Mouse (Mus musculus): ENCODE data around the gene Arhgef28.
A peak's percentile ranks its signal among the peaks of the same experiment; 100 is the strongest.
"Not testable (repeated sequence)": the region's sequence is repeated elsewhere in the genome, so short reads cannot be mapped to it uniquely, and the experiment has no call there.

Gene Arhgef28

GRCm38 (mm10) chr13:98073190-98073589 lies 133.0 kb downstream of the Arhgef28 start:
- DNase-seq (ENCODE audit: low read depth, low spot score), result no peak

- DNase-seq (ENCODE audit: low read depth, low spot score), result no peak
These were observed 135.8 kb downstream of the Arhgef28 start for GRCm38 (mm10) chr13:98070458-98070857.

- DNase-seq (ENCODE audit: low read depth, low spot score), result no peak
These were observed 136.6 kb downstream of the Arhgef28 start for GRCm38 (mm10) chr13:98069646-98070045.

DNA sequence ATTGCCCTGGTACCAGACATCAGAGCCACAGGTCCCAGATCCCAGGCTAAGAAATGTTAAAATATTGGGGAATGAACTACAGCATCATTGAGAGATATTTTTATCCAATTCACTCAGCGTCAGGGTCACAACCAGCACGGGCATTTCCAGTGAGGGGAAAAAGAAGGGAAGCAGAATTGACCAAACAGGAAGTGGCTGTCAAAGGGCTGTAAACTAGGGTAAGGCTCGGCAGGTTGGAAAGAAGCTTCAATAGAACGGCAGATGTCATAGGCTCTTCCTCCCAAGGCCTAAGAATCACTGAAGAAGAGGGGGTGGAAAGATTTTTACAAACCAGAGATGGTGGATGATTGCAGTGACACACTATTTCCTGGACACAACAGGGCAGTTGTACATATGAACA lies 143.4 kb downstream of the Arhgef28 start:
- DNase-seq (ENCODE audit: low read depth, low spot score), result no peak

GRCm38 (mm10) chr13:98060121-98060520 lies 146.1 kb downstream of the Arhgef28 start:
- DNase-seq (ENCODE audit: low read depth, low spot score), result not testable (repeated sequence)

- no peak for DNase-seq (ENCODE audit: low read depth, low spot score)
These were observed 151.0 kb downstream of the Arhgef28 start for GRCm38 (mm10) chr13:98055194-98055593.

- DNase-seq (ENCODE audit: low read depth, low spot score), result no peak
These were observed 165.6 kb downstream of the Arhgef28 start for GRCm38 (mm10) chr13:98040628-98041150.

GRCm38 (mm10) chr13:98038731-98039130 lies 167.5 kb downstream of the Arhgef28 start:
- DNase-seq (ENCODE audit: low read depth, low spot score), result no peak

DNA sequence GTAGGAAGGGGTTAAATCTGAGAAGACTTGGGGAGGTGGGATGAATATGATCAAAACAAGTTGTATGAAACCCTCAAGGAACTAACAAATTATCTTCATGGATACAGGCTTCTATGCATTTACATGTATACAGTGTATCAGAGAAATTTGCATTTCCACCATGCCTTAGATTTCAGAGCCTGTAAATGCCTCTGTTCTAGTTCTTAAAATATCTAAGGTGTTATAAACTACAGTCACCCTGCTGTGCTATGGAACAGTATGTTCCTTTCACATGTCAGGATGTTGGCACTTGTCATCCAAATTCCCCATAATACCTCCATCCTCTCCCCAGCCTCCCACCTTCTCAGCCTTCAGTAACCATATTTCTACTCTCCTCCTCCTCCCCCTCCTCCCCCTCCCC lies 168.5 kb downstream of the Arhgef28 start:
- no peak for DNase-seq (ENCODE audit: low read depth, low spot score)

DNA sequence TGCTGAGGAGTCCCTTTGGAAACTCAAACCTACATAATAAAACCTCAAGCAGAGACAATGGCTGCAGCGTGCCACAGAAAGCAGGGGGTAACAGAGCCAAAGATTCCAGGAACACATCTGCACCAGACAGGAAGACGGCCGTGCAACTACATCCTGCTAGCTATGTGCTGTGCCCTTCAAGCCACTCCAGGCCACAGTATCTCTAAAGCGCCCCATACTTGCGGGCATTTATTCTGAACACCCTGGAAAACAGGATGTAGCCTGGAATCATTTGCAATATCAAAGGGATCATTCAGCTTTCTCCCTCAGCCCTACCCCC lies 174.6 kb downstream of the Arhgef28 start:
- DNase-seq (ENCODE audit: low read depth, low spot score), result no peak

- peak; percentile 61 for DNase-seq (ENCODE audit: low read depth, low spot score)
These were observed 175.1 kb downstream of the Arhgef28 start for GRCm38 (mm10) chr13:98030959-98031641.

DNA sequence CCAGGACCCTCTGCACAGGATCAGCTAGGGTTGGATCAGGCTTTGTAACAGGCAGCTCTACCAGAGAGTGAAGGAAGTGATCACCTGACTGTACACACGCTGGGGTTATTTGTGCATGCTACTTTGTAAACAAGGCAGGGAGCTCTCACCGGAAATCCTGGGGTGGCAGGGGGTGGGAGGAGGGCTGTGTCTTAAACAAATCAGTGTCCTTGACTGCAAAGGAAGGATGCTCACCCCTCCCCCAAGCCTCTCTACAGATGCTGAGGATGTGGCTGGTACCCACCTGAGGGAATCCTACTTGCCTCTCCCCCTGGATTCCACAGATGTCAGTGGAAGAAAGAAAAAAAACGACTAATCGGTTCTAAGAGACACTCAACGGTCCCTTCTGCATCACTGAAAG lies 176.2 kb downstream of the Arhgef28 start:
- no peak for DNase-seq (ENCODE audit: low read depth, low spot score)

GRCm38 (mm10) chr13:98028711-98029250 lies 177.5 kb downstream of the Arhgef28 start:
- DNase-seq (ENCODE audit: low read depth, low spot score), result no peak

DNA sequence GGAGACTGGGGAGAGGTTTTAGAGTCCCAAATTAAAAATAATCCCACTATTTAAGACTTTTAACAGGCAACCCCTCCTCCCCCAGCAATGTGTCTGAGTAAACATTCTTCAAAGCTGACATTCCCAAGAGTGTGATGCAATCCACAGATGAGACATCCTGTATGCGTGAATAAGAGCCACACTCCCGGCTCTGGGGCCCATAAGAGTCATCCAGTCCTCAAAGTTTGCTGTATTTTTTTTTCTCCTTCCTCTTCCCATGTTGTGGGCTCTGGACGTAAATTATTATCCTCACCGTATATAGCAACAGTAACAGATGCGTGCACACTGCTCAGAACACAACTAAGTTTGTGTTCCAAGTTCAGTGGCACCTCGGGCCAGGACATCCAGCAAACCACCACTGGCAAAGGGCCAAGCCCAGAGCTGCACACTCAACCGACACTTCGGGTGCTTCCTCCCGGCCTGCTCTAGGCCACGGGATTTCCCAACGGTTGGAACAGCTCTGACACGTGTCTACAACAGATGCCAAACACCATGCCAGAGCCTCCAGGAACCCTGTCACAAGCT lies 178.5 kb downstream of the Arhgef28 start:
- DNase-seq (ENCODE audit: low read depth, low spot score), result no peak

- DNase-seq (ENCODE audit: low read depth, low spot score), result no peak
These were observed 179.1 kb downstream of the Arhgef28 start for GRCm38 (mm10) chr13:98027122-98027521.

DNA sequence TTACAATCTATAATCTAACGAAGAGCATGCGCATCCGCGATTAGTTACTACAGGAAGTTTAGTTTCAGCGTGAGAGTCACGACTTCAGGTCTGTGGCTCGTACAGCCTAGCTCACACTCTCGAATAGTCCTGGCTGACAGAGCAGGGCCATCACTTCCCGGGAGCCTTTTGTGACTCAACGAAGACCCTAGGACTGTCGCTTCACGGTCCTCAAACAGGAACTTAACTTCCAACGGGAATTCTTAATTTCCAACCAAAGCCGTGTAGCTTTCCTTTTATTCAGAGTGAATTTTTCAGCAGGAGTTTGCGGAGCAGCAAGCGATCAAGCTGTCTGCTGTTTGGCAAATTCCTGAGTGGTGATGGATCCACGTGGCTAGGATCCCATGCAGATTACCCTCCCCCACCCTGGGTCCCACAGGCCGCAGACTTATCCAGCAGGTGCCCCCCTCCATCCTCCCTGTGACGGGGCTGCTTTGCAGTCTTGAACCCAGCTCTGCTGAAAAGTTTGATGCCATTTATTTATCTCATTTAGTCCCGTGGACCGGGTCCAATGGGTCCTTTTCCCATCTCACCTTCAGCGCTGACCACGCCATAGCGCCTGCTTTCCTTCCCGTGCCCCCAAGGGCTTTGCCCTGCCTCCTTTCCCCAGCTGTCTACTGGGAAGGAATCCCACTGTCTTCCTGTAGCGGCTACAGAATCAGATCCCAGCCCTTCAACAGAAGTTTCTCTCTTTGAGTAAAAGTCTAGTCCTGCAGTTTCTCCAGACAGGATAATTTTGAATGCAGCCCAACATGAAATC lies 180.3 kb downstream of the Arhgef28 start:
- no peak for DNase-seq (ENCODE audit: low read depth, low spot score)

DNA sequence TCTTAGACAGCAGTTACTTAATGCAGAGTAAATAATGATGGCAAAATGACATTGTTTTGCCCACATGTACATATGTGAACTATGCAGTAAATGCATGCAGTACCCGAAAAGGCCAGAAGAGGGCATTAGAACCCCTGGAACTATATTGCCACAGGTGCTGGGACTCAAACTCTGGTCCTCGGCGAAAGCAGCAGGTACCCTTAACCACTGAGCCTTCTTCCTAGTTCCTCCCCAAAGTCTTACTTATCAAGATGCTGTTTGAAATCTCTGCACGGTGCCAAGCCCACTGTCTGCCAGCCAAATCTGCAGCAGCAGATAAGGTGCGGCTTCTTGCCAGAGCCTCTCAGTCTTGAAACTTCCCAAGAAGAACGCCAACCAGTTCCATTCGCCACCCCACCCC lies 181.1 kb downstream of the Arhgef28 start:
- DNase-seq (ENCODE audit: low read depth, low spot score), result no peak

DNA sequence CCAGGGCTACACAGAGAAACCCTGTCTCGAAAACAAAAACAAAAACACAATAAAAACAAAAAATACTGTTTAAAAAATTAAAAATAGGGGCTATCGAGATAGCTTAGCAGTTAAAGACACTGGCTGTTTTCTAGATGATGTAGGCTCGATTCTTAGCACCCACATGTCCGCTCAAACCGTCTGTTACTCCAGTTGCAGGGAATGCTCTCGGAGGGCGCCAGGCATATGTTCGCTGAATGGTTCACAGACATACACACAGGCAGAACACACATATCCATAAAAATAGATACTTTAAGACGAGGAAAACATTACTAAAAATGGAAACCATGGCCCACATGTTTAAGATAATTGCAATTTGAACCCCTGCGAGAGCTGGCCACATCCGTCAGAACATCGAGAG lies 181.6 kb downstream of the Arhgef28 start:
- no peak for DNase-seq (ENCODE audit: low read depth, low spot score)

- no peak for DNase-seq (ENCODE audit: low read depth, low spot score)
These were observed 184.3 kb downstream of the Arhgef28 start for GRCm38 (mm10) chr13:98021906-98022305.

GRCm38 (mm10) chr13:98018837-98019236 lies 187.4 kb downstream of the Arhgef28 start:
- DNase-seq (ENCODE audit: low read depth, low spot score), result not testable (repeated sequence)

DNA sequence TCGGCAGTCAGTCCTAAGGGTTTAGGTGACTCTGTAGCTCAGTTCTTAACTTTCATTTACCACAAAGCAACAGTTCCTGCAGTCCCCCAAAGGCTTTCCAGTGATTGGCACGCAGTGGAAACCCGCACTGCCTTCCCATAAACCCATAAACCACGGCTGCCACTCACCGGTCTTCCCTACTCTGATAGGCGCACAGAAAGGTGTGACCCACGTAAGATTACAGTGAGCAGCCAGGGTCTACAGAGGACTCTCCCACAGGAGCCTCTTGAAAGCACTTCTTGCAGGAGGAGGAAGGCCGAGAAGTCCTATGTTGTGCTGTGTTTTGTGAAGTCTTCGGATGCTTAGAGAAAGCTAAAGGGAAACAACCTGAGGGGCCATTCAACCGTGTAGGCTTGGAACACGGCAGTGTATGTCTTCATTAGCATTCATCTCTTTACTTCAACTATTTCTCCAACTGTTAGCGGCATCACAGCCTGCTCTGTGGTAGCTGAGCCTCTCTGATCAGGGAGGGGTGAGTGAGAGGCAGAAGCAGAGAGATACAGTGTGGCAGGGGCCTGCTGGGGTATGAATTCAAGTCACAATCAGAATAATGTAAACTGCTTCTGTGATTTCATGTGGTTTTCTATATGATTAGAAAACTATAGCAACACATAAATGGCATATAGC lies 189.2 kb downstream of the Arhgef28 start:
- no peak for DNase-seq (ENCODE audit: low read depth, low spot score)
